Mouse (Mus musculus) stomach, postnatal 0 days (tissue): ENCODE measurements around the gene 4932438H23Rik.

Source experiments
- CTCF ChIP-seq: IDR thresholded peaks from 2 replicates; pipeline ENCODE4 v1.5.1; 2016; ENCODE audit warnings: antibody characterized with exemption, low read depth, mild to moderate bottlenecking, moderate library complexity
- EP300 ChIP-seq: optimal IDR thresholded peaks from 2 replicates; pipeline ENCODE3; 2016; ENCODE audit warnings: antibody characterized with exemption

- TF ChIP-seq CTCF: no peak
- TF ChIP-seq EP300: no peak
These were observed 41.7 kb upstream of the 4932438H23Rik start for GRCm38 (mm10) chr16:91136607-91137006.
